Mouse (Mus musculus): Measurements from ENCODE around the gene Rab9.

Rab9 gene

DNA sequence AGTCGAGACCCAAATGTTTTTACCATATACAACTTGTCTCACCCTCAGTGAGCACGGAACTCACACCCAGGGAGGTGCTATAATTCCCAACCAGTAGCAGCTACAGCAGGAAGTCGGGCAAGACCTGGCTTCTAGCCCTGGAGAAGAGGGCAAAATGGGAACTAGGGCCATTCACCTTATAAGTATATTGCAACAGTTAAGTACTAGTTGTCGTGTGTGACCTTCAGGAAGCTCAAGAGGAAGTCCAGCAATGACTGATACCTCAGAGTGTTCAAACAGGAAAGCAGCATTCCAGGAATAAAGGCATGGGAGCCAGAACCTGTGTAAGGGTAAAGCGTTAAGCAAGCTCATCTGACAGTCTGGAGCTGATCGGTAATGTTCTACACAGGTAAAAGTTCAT is 26.1 kb downstream of the Rab9 start:
- DNase-seq (ENCODE audit: low spot score in 2 of 2) = no peak

DNA sequence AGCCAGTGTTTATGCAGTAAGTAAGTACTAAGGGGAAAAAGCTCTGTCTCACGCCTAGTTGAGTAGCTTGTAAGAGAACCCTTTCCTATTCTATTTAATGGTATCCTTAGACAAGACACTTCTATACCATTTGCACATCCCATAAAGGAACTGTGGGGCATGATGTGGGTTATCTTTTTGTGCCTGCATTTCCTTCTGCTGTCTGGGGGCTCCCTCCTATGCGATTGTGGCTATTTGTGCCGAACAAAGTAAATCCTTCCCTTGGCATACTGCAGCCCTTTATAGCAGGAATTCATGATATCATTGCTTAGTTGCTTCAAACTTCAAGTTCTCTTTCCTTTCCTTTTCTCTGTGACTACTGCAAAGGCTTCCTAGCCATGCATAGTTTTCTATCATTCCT is 35.1 kb downstream of the Rab9 start:
- no peak for DNase-seq (ENCODE audit: low spot score in 2 of 2)

DNA sequence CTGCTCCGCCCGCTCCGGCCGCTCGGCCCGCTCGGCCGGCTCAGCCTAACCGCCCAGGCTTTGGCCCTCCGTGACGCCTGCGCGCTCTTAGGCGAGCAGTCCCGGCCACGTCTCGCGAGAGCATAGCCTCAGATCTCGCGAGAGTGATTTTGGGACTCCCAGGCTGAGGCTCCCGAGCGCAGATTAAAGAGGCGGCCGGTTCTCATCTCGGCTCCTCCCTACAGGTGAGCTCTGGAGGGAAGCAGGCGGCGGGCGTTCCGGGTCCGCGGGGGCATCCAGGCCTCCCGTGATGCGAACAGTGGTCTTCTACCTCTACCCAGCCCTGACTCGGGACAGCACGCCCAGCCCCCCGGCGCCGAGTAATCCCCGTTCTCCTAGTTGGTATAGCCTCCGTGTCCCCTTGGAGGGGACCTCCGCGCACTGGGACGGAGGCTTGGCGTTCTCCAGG is 39.0 kb downstream of the Rab9 start, which contains the start of gene Ofd1:
Gene Ofd1, minus strand, starts transcription at position 89 of the 448 bp plus-strand sequence.
- DNase-seq (ENCODE audit: low spot score in 2 of 2) = peak; percentile 87 to 93

DNA sequence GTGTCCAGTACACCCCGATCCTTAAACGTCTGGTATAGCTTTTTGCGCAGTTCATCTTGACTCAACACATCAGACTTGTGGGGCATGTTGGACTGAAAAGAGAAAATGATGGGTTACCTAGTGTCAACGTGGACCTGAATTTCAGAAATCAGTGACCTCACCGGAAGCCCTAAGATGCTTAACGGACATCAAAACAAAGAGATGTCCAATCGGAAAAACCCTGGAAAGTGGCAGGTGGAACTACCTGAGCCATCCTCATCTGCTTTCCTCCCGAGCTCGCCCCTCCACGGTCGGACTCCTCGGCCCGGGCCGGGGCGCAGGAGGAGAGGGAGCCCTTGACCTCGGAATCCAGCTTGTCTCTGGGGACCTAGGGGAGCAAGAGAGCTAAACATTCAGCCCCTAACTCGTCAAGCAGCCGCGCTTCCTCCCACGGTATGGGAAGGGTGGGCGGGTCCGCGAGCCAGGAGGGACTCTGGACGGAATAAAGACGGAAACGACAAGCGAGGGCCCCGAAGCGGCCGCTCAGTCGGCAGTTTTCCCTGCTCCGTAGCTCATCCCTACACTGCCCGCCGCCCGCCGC is 39.5 kb downstream of the Rab9 start, which contains the start of gene Trappc2:
Gene Trappc2, plus strand, starts transcription at position 539 of the 580 bp plus-strand sequence.
- DNase-seq (ENCODE audit: low spot score in 2 of 2) = no peak

DNA sequence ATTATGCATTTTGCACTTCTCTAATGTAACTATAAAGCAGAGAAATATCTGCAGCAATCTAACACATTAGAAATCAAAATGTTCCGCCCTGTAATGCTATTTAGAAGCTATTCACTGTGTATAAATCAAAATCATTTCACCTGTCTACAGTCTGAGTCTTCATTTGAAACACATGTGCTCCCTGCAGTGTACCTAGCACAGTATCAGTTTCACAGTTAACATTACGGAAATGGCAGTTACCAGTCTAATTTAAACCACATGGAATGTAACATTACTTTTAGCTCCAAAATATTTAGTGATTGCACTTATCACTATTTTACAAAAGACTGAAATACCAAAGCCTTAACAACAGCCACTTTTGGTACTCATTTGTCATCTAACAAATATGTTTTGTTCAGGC is 44.9 kb downstream of the Rab9 start:
- no peak for DNase-seq (ENCODE audit: low spot score in 2 of 2)

DNA sequence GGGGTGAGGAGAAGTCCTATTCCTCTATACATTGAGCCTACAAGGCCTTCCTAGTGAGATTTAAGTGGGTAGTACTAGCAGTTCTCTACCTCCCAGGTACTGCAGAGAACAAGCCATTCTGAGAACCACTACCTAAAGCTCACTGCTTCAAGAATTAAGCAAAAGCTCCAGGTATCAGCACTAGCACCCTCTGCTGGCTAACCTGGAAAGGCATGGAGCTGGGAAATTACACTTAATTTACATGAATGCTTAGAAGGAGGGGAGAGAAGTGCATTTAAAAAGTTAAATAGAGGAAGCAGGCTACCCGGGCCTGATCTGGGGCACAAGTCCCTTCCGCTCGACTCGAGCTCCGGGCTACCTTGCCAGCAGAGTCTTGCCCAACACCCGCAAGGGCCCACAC is 63.5 kb downstream of the Rab9 start:
- DNase-seq (ENCODE audit: low spot score in 2 of 2) = peak in 1 of 2 experiments; percentile 12

DNA sequence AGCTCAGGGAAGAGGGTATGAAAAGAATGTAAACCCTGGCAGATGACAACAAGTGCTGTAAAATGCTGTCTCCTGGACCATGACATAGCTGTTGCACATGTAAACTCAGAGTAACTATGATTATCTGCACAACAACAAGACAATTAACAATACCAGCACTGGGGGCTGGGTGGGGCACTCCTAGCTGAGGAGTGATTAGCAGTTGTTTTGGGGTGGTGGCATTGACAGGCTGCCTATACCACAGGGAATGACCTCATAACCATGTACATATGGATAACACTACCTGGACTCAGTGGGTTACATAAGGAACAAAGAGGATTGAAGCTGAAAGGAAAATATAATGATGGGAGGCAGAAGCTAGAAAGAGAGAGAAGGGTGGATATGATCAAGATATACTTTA is 71.8 kb downstream of the Rab9 start:
- DNase-seq (ENCODE audit: low spot score in 2 of 2) = no peak

All from spleen, postnatal 4 days (tissue).